Mouse (Mus musculus) cerebellum, postnatal 14 days (tissue): ENCODE data around the gene Abhd17b.
"Not testable (repeated sequence)": the region's sequence is repeated elsewhere in the genome, so short reads cannot be mapped to it uniquely, and the experiment has no call there.

Experiments used
- DNase-seq, 2 experiments: peaks; one replicate each; pipeline ENCODE4 v3.0.0; 2021; ENCODE audit warnings: mixed read lengths in 2 of 2

Gene Abhd17b

GRCm38 (mm10) chr19:21652285-21653171, 457 bp upstream of the Abhd17b start, which contains the start of gene 1110059E24Rik:
Gene 1110059E24Rik, minus strand, starts transcription at chr19:21652976.
- DNase-seq: peak; percentile 97 to 98

GRCm38 (mm10) chr19:21654788-21655187, 1.8 kb downstream of the Abhd17b start:
- no peak for DNase-seq

GRCm38 (mm10) chr19:21660734-21661133, 7.7 kb downstream of the Abhd17b start:
- no peak for DNase-seq

- no peak for DNase-seq
Observed at GRCm38 (mm10) chr19:21663756-21664456, 10.9 kb downstream of the Abhd17b start.

- no peak for DNase-seq
Observed at GRCm38 (mm10) chr19:21669650-21670049, 16.7 kb downstream of the Abhd17b start.

GRCm38 (mm10) chr19:21674354-21675096, 21.5 kb downstream of the Abhd17b start:
- no peak for DNase-seq

- DNase-seq: no peak
Observed at GRCm38 (mm10) chr19:21680091-21680490, 27.1 kb downstream of the Abhd17b start.

- no peak for DNase-seq
Observed at GRCm38 (mm10) chr19:21680986-21681385, 28.0 kb downstream of the Abhd17b start.

- DNase-seq: peak; percentile 75 to 81
Observed at GRCm38 (mm10) chr19:21713260-21714031, 60.5 kb downstream of the Abhd17b start.

- no peak for DNase-seq
Observed at GRCm38 (mm10) chr19:21714278-21714883, 61.4 kb downstream of the Abhd17b start.

- no peak for DNase-seq
Observed at GRCm38 (mm10) chr19:21715005-21715442, 62.0 kb downstream of the Abhd17b start.

- DNase-seq: no peak
Observed at GRCm38 (mm10) chr19:21715515-21715914, 62.5 kb downstream of the Abhd17b start.

GRCm38 (mm10) chr19:21716456-21716855, 63.5 kb downstream of the Abhd17b start:
- no peak for DNase-seq

GRCm38 (mm10) chr19:21719206-21719605, 66.2 kb downstream of the Abhd17b start:
- no peak for DNase-seq

- no peak for DNase-seq
Observed at GRCm38 (mm10) chr19:21720950-21721349, 68.0 kb downstream of the Abhd17b start.

- DNase-seq: not testable (repeated sequence)
Observed at GRCm38 (mm10) chr19:21723280-21723679, 70.3 kb downstream of the Abhd17b start.

- no peak for DNase-seq
Observed at GRCm38 (mm10) chr19:21723911-21724655, 71.1 kb downstream of the Abhd17b start.

GRCm38 (mm10) chr19:21725168-21725567, 72.2 kb downstream of the Abhd17b start:
- DNase-seq: no peak

- no peak for DNase-seq
Observed at GRCm38 (mm10) chr19:21727081-21727480, 74.1 kb downstream of the Abhd17b start.

GRCm38 (mm10) chr19:21728342-21728741, 75.4 kb downstream of the Abhd17b start:
- no peak for DNase-seq

GRCm38 (mm10) chr19:21731887-21732286, 78.9 kb downstream of the Abhd17b start:
- no peak for DNase-seq
